ENCODE assay signal across 9 mouse cellular contexts in genomic region chr5:118343444-118344320, GRCm38 (mm10).
DNase-seq lines count a peak whose midpoint lies in the region; ATAC-seq and TF ChIP-seq lines count a peak whose summit lies in the region.
"Had no signal": no experiment of that assay in that cellular context is flagged by ENCODE, and none has a peak within 500 bp of the region (broad histone marks: within the 10 kb centered on the region; RNA-seq: fewer than 3 reads in every experiment).

No protein-coding gene starts in this region.

- H3K27me3 ChIP-seq in cerebellum, adult 2 months (ENCODE audit: control insufficient read depth, insufficient read depth, low read length): no peaks in the 10 kb centered on the region; the same call in 1 of the 2 replicates
- H3K27me3 ChIP-seq in embryonic facial prominence, embryonic 13.5 days: 0 out of 2 replicates have a peak, but pooled peaks cover 2% of the 10 kb centered on the region
- 0 out of 2 replicates have a peak, but pooled peaks cover 3% of the 10 kb centered on the region for H3K27me3 ChIP-seq in limb, embryonic 12.5 days

- no peaks in the 10 kb centered on the region; the same call in 1 of the 2 replicates for H3K4me1 ChIP-seq in cerebellum, adult 2 months (ENCODE audit: control insufficient read depth, insufficient read depth, low read length)
- peaks cover 17% of the 10 kb centered on the region for H3K4me1 ChIP-seq in embryonic facial prominence, embryonic 13.5 days
- H3K4me1 ChIP-seq in limb, embryonic 12.5 days (replicated peaks): peaks cover 13% of the 10 kb centered on the region

- no peak; the same call in 1 of the 2 replicates for TF ChIP-seq CTCF in left cerebral cortex, adult 2 months (IDR thresholded peaks at IDR 0.05)
- no peak for TF ChIP-seq CTCF in cerebellum, adult 2 months (IDR thresholded peaks at IDR 0.05; ENCODE audit: borderline replicate concordance, insufficient read depth, low read depth, low read length)

- no peaks in the 10 kb centered on the region for H3K36me3 ChIP-seq in embryonic facial prominence, embryonic 13.5 days
- H3K36me3 ChIP-seq in limb, embryonic 12.5 days: no peaks in the 10 kb centered on the region
- H3K36me3 ChIP-seq: midbrain, embryonic 10.5 days had no signal

- WGBS in cerebellum, adult 2 months: 12% methylated on average over 19 of the region's 19 CpGs
- WGBS in embryonic facial prominence, embryonic 13.5 days: 28% methylated on average over 19 of the region's 19 CpGs
- 12% methylated on average over 19 of the region's 19 CpGs for WGBS in limb, embryonic 12.5 days

- H3K9me3 ChIP-seq in embryonic facial prominence, embryonic 13.5 days: no peaks in the 10 kb centered on the region
- no peaks in the 10 kb centered on the region for H3K9me3 ChIP-seq in limb, embryonic 12.5 days
- H3K9me3 ChIP-seq: midbrain, embryonic 10.5 days had no signal

- peak overlapping the region; percentile 46; the same call in 1 of the 2 replicates for H3K9ac ChIP-seq in embryonic facial prominence, embryonic 13.5 days
- 0 out of 2 replicates have a peak overlapping the region, but pooled peaks have one; percentile 31 for H3K9ac ChIP-seq in limb, embryonic 12.5 days (replicated peaks)

- intact Hi-C loops in left cerebral cortex, adult 2 months (cut with DNase I): no loop called here
- intact Hi-C loops in left cerebral cortex, postnatal 10 days (cut with DNase I): no loop called here

- peak; percentile 45 to 66 for DNase-seq in left cerebral cortex, adult 2 months (ENCODE audit: extremely low spot score in 1 of 2, low spot score in 2 of 2)
- DNase-seq in left cerebral cortex, postnatal 10 days (ENCODE audit: extremely low spot score in 1 of 2, low spot score in 2 of 2): no peak
- peak; percentile 37 to 54 for DNase-seq in cerebellum, adult 2 months
- DNase-seq in spleen, adult 18-20 months: no peak
- no peak for DNase-seq in urinary bladder, adult 2 months (ENCODE audit: low spot score)
- DNase-seq: retina, postnatal 1 day had no signal

- no peak for ATAC-seq in embryonic facial prominence, embryonic 13.5 days (ENCODE audit: insufficient number of reproducible peaks, insufficient read depth, low FRiP score, low TSS enrichment, low read depth)
- peak; percentile 47; the same call in 1 of the 2 replicates for ATAC-seq in limb, embryonic 12.5 days (ENCODE audit: insufficient number of reproducible peaks, insufficient read depth, low FRiP score, low TSS enrichment, low read depth)

- peak overlapping the region; percentile 73 for H3K27ac ChIP-seq in left cerebral cortex, adult 2 months
- no peak overlapping the region for H3K27ac ChIP-seq in cerebellum, adult 2 months (ENCODE audit: insufficient read depth, low read length)
- H3K27ac ChIP-seq in embryonic facial prominence, embryonic 13.5 days: no peak overlapping the region
- H3K27ac ChIP-seq in limb, embryonic 12.5 days: no peak overlapping the region
- H3K27ac ChIP-seq: midbrain, embryonic 10.5 days had no signal

- no peak overlapping the region for H3K4me3 ChIP-seq in left cerebral cortex, adult 2 months
- no peak overlapping the region for H3K4me3 ChIP-seq in cerebellum, adult 2 months (replicated peaks; ENCODE audit: insufficient read depth, low read depth, low read length)
- H3K4me3 ChIP-seq in embryonic facial prominence, embryonic 13.5 days: no peak overlapping the region
- H3K4me3 ChIP-seq in limb, embryonic 12.5 days (replicated peaks): no peak overlapping the region
- H3K4me3 ChIP-seq: midbrain, embryonic 10.5 days had no signal

- peak overlapping the region; percentile 26; the same call in 1 of the 2 replicates for H3K4me2 ChIP-seq in embryonic facial prominence, embryonic 13.5 days
- H3K4me2 ChIP-seq in limb, embryonic 12.5 days: peak overlapping the region; percentile 26

- TF ChIP-seq POLR2A in cerebellum, adult 2 months (IDR thresholded peaks at IDR 0.05; ENCODE audit: borderline replicate concordance, insufficient read depth, low read length): no peak

Comparison
In these comparisons a context has a peak if more than half of its experiments do, and no peak if none do; other contexts are left out.
1. DNase-seq: peak in left cerebral cortex, adult 2 months (2 of 2) and cerebellum, adult 2 months (2 of 2); none in left cerebral cortex, postnatal 10 days (0 of 2), spleen, adult 18-20 months (0 of 2) and urinary bladder, adult 2 months (single experiment).